Mouse (Mus musculus): Measurements from ENCODE around the gene Mtrex. TPM values are rescaled to one million over a fixed set of nuclear protein-coding genes. Genes with fewer than 3 reads are reported as not detected.

The Mtrex gene
- polyA plus RNA-seq (2015; fragmentation: Nextera tagmentation; extraction: Ambion mirVana), result 56.0 and 59.6 TPM in 2 replicates

DNA sequence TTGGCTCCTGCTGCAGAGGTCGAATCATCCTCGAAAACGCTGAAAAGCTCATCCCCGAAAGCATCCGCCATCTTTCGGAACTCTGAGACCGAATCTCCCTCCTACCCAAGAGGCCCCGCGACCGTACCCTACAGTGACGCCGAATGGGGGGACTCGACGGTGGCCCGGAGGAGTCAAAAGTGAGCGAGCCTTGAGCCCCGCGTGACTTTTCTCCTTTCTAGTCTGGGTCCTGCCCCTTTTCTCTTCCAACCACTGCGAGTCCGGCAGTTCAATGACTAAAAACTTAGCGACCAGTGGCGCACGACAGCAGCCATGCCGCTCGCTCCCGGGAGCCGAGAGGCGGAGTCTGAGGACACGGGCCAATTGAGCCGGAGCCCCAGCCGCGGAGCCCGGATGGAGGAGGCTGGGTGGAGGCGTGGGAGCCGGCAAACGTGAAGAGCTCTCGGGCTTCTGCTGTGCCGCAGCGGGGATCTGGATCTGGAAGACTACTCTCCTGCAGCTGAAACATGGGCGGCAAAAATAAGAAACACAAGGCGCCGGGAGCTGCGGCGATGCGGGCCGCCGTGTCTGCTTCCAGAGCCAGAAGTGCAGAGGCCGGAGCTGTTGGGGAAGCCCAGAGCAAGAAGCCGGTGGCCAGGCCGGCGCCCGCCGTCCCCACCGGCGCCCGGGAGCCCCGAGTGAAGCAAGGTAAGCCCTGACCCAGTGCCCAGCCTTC is at the start of gene Mtrex, which contains the start of gene Dhx29:
Gene Mtrex, minus strand, starts transcription at position 112 of the 715 bp plus-strand sequence.
Gene Dhx29, plus strand, starts transcription at position 168 of the 715 bp plus-strand sequence.
- Histone ChIP-seq H3K4me2 (peak within 1 kb of the TSS; percentile 74), H3K9me3 (replicated peaks) (no peaks in the 10 kb centered on the region), H3K4me3 (replicated peaks) (peak within 1 kb of the TSS; percentile 59), H3K36me3 (peaks cover 15% of the 10 kb centered on the region), H3K4me1 (peaks cover 24% of the 10 kb centered on the region), H3K27me3 (replicated peaks) (no peaks in the 10 kb centered on the region), H3K9ac (replicated peaks) (peak within 1 kb of the TSS; percentile 59), H3K27ac (replicated peaks) (peak within 1 kb of the TSS; percentile 81)
- under 1% methylated on average over 57 of the region's 57 CpGs for WGBS
- ATAC-seq (ENCODE audit: low FRiP score), result peak; percentile 100

DNA sequence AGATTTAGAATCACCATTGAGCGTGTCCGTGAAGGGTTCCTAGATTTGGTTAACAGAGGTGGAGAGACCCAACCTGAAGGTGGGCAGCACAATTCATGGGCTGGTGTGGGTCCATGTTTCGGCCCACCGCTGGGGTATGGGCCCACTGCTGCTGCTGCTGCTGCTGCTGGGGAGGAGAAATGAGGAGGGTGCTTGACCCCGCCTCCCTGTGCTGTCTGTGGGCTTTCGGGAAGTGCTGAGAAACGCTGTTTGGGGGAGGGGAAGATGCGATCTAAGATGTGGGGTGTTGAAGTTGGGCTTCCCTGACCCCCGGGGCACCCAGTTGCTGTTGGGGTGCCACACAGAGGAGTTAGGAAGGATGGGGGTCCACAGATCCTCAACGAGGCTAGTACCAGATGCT is 49.5 kb upstream of the Mtrex start:
- H3K36me3 ChIP-seq, result no peaks in the 10 kb centered on the region
- no peak for ATAC-seq (ENCODE audit: low FRiP score)
- H3K4me1 ChIP-seq, result no peaks in the 10 kb centered on the region
- H3K27me3 ChIP-seq (replicated peaks), result no peaks in the 10 kb centered on the region; the same call in 1 of the 2 replicates
- no peak overlapping the region for H3K9ac ChIP-seq (replicated peaks)
- H3K27ac ChIP-seq (replicated peaks), result no peak overlapping the region
- no peak overlapping the region for H3K4me2 ChIP-seq
- no peak overlapping the region for H3K4me3 ChIP-seq (replicated peaks)
- WGBS, result 55% methylated on average over 10 of the region's 10 CpGs
- H3K9me3 ChIP-seq (replicated peaks), result no peaks in the 10 kb centered on the region

DNA sequence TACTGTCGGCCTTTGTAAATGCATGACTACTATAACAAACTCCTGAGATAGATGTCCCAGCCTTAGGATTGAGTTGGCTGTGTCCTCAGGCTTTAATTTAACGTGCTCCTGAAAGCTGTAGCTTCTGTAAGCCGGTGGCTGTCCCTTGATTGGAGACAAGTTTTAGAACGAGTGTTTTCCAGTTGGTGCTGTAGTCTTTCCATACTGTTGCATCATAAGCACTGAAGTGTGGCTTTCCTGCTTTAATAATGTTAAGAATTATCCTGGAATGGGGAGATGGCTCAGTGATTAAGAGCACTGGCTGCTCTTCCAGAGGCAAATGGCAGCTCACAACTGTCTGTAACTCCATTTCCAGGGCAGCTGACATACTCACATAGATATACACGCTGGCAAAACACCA is 40.1 kb upstream of the Mtrex start:
- no peak overlapping the region for H3K27ac ChIP-seq (replicated peaks)
- H3K9me3 ChIP-seq (replicated peaks), result no peaks in the 10 kb centered on the region
- H3K4me2 ChIP-seq, result no peak overlapping the region
- ATAC-seq (ENCODE audit: low FRiP score), result no peak
- no peaks in the 10 kb centered on the region for H3K27me3 ChIP-seq (replicated peaks)
- H3K9ac ChIP-seq (replicated peaks), result no peak overlapping the region
- peaks cover 61% of the 10 kb centered on the region for H3K36me3 ChIP-seq
- H3K4me3 ChIP-seq (replicated peaks), result no peak overlapping the region
- no peaks in the 10 kb centered on the region for H3K4me1 ChIP-seq
- WGBS, result 98% methylated on average over 5 of the region's 5 CpGs

DNA sequence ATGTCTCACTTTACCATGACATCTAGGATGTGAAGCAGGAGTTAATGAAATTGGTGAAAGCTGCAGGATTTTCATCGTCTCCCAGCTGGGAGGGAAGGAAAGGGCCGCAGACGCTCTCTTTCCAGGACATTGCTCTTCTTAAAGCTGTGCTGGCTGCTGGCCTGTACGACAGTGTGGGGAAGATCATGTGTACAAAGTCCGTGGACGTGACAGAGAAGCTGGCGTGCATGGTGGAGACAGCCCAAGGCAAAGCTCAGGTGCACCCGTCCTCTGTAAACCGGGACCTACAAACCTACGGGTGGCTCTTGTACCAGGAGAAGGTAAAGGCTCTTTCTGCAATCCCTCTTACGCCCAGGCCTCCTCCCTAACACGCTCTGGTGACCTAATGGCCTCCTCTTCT is 37.2 kb upstream of the Mtrex start:
- Histone ChIP-seq H3K27ac (replicated peaks) (no peak overlapping the region), H3K9ac (replicated peaks) (no peak overlapping the region), H3K4me3 (replicated peaks) (no peak overlapping the region), H3K27me3 (replicated peaks) (no peaks in the 10 kb centered on the region), H3K4me1 (no peaks in the 10 kb centered on the region), H3K4me2 (no peak overlapping the region), H3K36me3 (peaks cover 74% of the 10 kb centered on the region), H3K9me3 (replicated peaks) (no peaks in the 10 kb centered on the region)
- WGBS, result 94% methylated on average over 12 of the region's 12 CpGs
- no peak for ATAC-seq (ENCODE audit: low FRiP score)

DNA sequence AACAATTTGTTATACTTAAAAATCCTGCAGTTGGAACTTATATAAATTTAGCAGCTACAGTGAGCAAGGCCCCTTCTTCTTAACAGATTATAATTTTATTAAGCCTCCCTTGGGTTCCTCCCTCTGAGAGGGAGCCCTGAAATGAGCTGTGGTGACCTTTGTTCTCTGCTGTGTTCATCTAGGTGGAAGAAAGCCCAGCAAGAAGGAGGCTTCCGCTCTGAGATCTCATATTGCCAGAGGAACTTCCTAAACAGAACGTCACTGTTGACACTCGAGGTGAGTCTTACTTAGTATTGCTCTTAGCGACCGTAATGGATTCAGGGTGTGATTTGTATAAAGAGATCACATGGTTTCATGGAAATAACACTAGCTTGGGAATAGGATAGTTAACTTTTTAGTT is 35.9 kb upstream of the Mtrex start:
- Histone ChIP-seq H3K4me3 (replicated peaks) (no peak overlapping the region), H3K27me3 (replicated peaks) (no peaks in the 10 kb centered on the region), H3K9me3 (replicated peaks) (no peaks in the 10 kb centered on the region), H3K27ac (replicated peaks) (no peak overlapping the region), H3K4me2 (no peak overlapping the region), H3K4me1 (no peaks in the 10 kb centered on the region), H3K9ac (replicated peaks) (no peak overlapping the region), H3K36me3 (peaks cover 74% of the 10 kb centered on the region)
- 89% methylated on average over 5 of the region's 5 CpGs for WGBS
- ATAC-seq (ENCODE audit: low FRiP score), result no peak

DNA sequence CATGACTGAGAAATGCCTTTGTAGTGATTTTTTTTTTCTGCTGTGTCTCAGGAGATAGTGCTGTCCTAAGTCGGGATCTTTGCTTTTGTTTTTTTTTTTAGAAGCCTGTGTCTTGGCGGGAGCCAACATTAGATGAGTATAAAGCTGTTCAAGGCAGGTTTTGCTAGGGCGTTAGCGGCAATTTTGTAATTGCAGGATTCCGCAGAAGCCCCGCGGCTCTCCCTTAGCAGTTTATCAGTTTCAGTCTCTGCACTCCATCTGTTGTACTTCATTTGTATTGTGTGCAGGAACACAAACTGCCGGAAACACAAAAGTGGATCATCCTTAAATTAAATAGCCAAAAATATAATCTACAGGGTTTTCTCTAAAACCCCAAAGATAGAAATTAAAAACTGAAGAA is 26.9 kb upstream of the Mtrex start:
- Histone ChIP-seq H3K36me3 (peaks cover 86% of the 10 kb centered on the region), H3K4me1 (no peaks in the 10 kb centered on the region), H3K4me3 (replicated peaks) (no peak overlapping the region), H3K4me2 (no peak overlapping the region), H3K27me3 (replicated peaks) (no peaks in the 10 kb centered on the region), H3K9me3 (replicated peaks) (no peaks in the 10 kb centered on the region), H3K9ac (replicated peaks) (no peak overlapping the region), H3K27ac (replicated peaks) (no peak overlapping the region)
- ATAC-seq (ENCODE audit: low FRiP score), result no peak
- 91% methylated on average over 8 of the region's 8 CpGs for WGBS

DNA sequence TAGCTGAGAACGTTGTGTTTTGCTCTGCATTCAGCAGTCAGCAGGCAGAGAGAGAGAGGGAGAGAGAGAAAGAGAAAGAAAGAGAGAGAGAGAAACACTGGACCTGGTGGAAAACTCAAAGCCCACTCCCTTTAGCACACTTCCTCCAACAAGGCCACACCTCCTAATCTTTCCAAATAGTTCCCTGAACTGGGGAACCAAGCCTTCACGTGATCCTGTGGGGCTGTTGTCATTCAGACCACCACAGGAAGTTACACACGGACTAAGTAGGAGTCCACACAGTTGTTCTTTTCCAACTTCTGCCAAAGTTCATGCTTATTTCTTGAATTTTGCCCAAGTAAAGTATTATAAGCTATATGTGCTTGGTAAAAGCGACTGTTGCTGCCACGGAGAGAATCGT is 18.7 kb upstream of the Mtrex start:
- Histone ChIP-seq H3K27me3 (replicated peaks) (no peaks in the 10 kb centered on the region), H3K4me1 (no peaks in the 10 kb centered on the region), H3K4me2 (no peak overlapping the region), H3K4me3 (replicated peaks) (no peak overlapping the region), H3K36me3 (peaks cover 87% of the 10 kb centered on the region), H3K9ac (replicated peaks) (no peak overlapping the region), H3K27ac (replicated peaks) (no peak overlapping the region), H3K9me3 (replicated peaks) (no peaks in the 10 kb centered on the region)
- ATAC-seq (ENCODE audit: low FRiP score), result no peak
- WGBS, result 90% methylated on average over 6 of the region's 6 CpGs

DNA sequence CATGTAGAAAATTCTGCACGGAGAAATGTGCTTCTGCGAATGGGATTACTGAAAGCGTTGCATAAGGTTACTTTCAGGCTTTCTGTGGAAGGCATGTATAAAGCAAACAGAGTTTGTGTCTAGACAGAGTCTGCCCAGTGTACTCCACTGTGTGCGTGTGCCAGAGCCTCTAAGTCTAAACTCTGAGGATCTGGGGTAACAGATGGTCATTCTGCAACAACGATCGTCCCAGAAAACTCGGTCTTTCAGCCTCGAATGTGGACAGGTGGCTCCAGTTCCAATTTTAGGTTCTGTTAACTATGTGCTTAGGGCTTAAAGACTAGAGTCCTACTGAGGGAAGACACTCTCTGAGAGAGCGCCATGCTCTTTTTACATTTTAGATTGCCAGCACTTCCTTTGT is 18.1 kb upstream of the Mtrex start:
- ATAC-seq (ENCODE audit: low FRiP score), result no peak
- no peaks in the 10 kb centered on the region for H3K27me3 ChIP-seq (replicated peaks)
- H3K9me3 ChIP-seq (replicated peaks), result no peaks in the 10 kb centered on the region
- H3K27ac ChIP-seq (replicated peaks), result no peak overlapping the region
- no peak overlapping the region for H3K9ac ChIP-seq (replicated peaks)
- no peak overlapping the region for H3K4me2 ChIP-seq
- H3K4me1 ChIP-seq, result no peaks in the 10 kb centered on the region
- no peak overlapping the region for H3K4me3 ChIP-seq (replicated peaks)
- WGBS, result 95% methylated on average over 9 of the region's 9 CpGs
- peaks cover 86% of the 10 kb centered on the region for H3K36me3 ChIP-seq

DNA sequence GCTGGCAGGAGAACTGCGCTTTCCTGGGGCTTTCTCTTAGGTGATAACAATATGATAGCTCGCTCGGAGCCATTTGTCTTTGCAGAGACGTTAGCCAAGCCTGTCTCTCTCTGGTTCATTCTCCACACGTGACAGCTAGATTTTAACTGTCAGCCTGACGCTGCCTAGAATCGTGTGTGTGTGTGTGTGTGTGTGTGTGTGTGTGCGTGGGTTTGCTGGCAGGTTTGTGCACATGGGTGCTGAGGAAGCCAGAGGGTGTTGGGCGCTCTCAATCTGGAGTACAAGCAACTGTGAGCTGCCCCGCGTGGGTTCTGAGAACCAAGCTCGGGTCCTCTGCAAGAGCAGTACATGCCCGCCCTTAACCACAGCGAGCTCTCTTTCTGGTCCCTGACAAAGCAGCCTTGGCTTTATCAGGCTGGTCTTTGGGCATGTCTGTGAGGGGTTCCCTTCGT is 14.7 kb upstream of the Mtrex start:
- no peak overlapping the region for H3K4me3 ChIP-seq (replicated peaks)
- 81% methylated on average over 15 of the region's 15 CpGs for WGBS
- peaks cover 86% of the 10 kb centered on the region for H3K36me3 ChIP-seq
- no peak for ATAC-seq (ENCODE audit: low FRiP score)
- H3K4me1 ChIP-seq, result no peaks in the 10 kb centered on the region
- H3K9me3 ChIP-seq (replicated peaks), result no peaks in the 10 kb centered on the region
- H3K9ac ChIP-seq (replicated peaks), result no peak overlapping the region
- H3K27ac ChIP-seq (replicated peaks), result no peak overlapping the region
- no peak overlapping the region for H3K4me2 ChIP-seq
- no peaks in the 10 kb centered on the region for H3K27me3 ChIP-seq (replicated peaks)

DNA sequence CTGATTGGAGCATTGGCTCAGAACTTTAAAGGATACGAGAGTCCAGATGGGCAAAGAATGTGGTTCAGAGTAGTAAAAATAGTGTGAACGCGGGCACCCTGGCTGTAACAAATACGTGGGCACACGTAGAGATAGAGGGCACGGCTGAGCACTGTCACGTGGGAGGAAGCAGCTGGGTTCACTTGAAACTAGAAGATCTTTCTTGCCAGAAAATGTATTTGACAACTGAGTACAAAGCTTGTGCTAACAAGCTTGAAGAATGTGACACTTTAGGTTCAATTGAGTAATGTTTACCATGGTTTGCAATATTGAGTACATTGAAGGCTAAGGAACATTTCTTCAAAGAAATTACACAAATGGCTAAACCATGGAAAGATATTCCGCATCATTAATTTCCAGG is 10.9 kb upstream of the Mtrex start:
- no peak overlapping the region for H3K4me2 ChIP-seq
- ATAC-seq (ENCODE audit: low FRiP score), result no peak
- H3K9ac ChIP-seq (replicated peaks), result no peak overlapping the region
- peaks cover 74% of the 10 kb centered on the region for H3K36me3 ChIP-seq
- H3K9me3 ChIP-seq (replicated peaks), result no peaks in the 10 kb centered on the region
- H3K27ac ChIP-seq (replicated peaks), result no peak overlapping the region
- H3K4me3 ChIP-seq (replicated peaks), result no peak overlapping the region
- WGBS, result 96% methylated on average over 8 of the region's 8 CpGs
- no peaks in the 10 kb centered on the region for H3K4me1 ChIP-seq
- H3K27me3 ChIP-seq (replicated peaks), result no peaks in the 10 kb centered on the region

DNA sequence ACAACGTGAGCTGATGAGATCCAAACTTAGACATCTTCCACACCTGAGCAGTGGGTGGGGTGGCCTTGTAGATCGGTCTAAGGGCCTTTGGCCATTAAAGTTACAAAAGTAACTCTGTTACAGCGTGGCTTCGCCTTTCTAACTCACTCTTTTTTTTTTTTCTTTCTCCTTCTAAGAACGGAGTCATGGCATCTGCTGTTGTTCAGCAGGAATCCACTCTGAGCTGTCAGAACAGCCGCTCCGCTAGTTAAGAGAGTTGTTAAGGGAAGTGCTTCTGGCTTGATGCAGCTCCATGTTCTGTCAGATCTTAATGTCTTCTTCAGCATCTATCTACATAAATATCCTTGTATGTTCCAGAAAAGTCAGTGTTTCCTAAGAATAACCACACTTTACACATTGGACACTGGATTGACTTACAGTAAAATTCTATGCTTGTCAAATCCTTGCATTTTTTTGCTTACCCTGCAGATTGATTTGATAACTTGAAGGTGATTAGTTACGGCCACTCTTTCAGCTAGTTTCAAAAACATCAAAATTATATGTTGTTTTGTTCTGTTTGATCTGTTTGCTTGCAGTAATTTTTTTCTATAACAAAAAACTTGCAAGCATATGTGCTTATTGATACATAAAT is 955 bp upstream of the Mtrex start:
- peak overlapping the region; percentile 74 for H3K4me2 ChIP-seq
- H3K27ac ChIP-seq (replicated peaks), result peak overlapping the region; percentile 81
- 10% methylated on average over 8 of the region's 8 CpGs for WGBS
- H3K36me3 ChIP-seq, result peaks cover 22% of the 10 kb centered on the region
- H3K9me3 ChIP-seq (replicated peaks), result no peaks in the 10 kb centered on the region
- H3K4me1 ChIP-seq, result peaks cover 24% of the 10 kb centered on the region
- H3K27me3 ChIP-seq (replicated peaks), result no peaks in the 10 kb centered on the region
- no peak; the same call in 1 of the 2 replicates for ATAC-seq (ENCODE audit: low FRiP score)
- H3K4me3 ChIP-seq (replicated peaks), result peak overlapping the region; percentile 59
- peak overlapping the region; percentile 59 for H3K9ac ChIP-seq (replicated peaks)

DNA sequence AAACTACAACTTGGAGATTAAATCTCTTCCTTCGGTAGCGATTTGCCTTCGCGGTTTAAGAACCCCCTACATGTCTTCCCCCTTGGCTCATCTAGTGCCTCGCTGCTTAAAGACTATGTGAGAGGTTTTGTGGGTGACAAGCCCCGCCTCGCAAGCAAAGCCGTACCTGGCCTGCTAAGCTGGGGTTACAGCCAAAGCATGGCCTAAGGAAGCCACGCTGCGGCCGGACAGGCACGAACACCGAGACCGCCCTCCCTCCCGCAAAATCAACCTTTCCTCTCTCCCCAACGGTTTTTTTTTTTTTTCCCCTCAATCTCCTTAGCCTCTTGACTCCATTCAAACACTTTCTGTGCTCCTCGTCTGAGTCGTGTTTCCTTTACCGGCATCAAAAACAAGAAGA is 402 bp downstream of the Mtrex start:
- Histone ChIP-seq H3K27ac (replicated peaks) (peak overlapping the region; percentile 81), H3K36me3 (peaks cover 10% of the 10 kb centered on the region), H3K9ac (replicated peaks) (peak overlapping the region; percentile 59), H3K4me2 (peak overlapping the region; percentile 74), H3K27me3 (replicated peaks) (no peaks in the 10 kb centered on the region), H3K9me3 (replicated peaks) (no peaks in the 10 kb centered on the region), H3K4me1 (peaks cover 24% of the 10 kb centered on the region), H3K4me3 (replicated peaks) (peak overlapping the region; percentile 59)
- WGBS, result under 1% methylated on average over 19 of the region's 19 CpGs
- peak; percentile 23; the same call in 1 of the 2 replicates for ATAC-seq (ENCODE audit: low FRiP score)
